Mouse (Mus musculus) embryonic fibroblast, embryonic 13.5 days (primary cell): ENCODE data around the gene Npas1. TPM values are rescaled to one million over a fixed set of nuclear protein-coding genes. Genes with fewer than 3 reads are reported as not detected.

Experiments used
- H3K27ac ChIP-seq: 2 replicates; pipeline ENCODE4 v1.5.1; 2012; ENCODE audit warnings: low read length, control low read depth, inconsistent platforms; ENCODE audit not compliant: insufficient read depth
- H3K4me1 ChIP-seq: 2 replicates; pipeline ENCODE4 v1.6.1; 2011; ENCODE audit warnings: low read length; ENCODE audit not compliant: control insufficient read depth, insufficient read depth
- H3K4me3 ChIP-seq: 2 replicates; pipeline ENCODE4 v1.5.1; 2011; ENCODE audit warnings: mild to moderate bottlenecking, control low read depth, low read length; ENCODE audit not compliant: insufficient read depth
- CTCF ChIP-seq: IDR thresholded peaks from 2 replicates; pipeline ENCODE4 v1.5.1; 2011; ENCODE audit warnings: mild to moderate bottlenecking, control low read depth, low read length, moderate library complexity, borderline replicate concordance; ENCODE audit not compliant: insufficient read depth
- POLR2A ChIP-seq: IDR thresholded peaks from 2 replicates; pipeline ENCODE4 v1.6.1; 2011; ENCODE audit warnings: low read depth, mild to moderate bottlenecking, control low read depth, low read length, moderate library complexity
- polyA plus RNA-seq: library from polyadenylated mRNA; stranded (reverse); fragments of >200 nt; gene quantifications from 2 replicates; pipeline ENCODE4 v1.2.4, GENCODE M21; 2011; ENCODE audit warnings: low read depth; ENCODE audit not compliant: missing spikeins, insufficient read length

Gene Npas1
- polyA plus RNA-seq, 1 experiment: not detected

DNA sequence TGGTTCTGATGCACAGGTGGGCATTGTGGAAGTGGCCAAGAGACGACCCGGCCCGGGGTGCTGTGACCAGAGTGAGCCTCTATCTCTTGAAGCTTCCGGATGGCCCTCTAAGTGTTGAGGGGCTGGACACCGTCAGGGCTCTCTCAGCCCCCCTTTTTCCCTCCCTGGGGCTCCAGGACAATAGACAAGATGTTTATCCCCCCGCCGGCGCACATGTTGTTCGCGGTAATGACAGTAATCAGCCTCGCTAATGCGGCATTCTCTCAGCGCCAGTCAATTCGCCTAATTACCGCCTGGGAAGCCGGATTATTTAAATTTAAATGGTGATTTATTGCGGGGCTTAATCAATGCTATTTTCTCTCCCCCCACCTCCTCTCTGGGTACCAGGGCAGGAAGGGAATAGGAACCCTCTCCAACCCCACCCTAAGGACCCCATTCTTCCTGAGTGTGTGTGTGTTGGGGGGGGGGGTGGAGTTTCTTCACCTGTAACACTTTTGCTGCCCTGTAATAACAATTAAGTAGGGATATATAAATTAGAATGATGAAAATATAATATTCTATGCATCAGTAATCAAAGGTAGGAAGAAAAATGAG, 5.3 kb downstream of the Npas1 start:
- TF ChIP-seq POLR2A: no peak
- TF ChIP-seq CTCF: no peak
- no peak overlapping the region for H3K4me3 ChIP-seq
- H3K27ac ChIP-seq: no peak overlapping the region
- H3K4me1 ChIP-seq: no peaks in the 10 kb centered on the region

DNA sequence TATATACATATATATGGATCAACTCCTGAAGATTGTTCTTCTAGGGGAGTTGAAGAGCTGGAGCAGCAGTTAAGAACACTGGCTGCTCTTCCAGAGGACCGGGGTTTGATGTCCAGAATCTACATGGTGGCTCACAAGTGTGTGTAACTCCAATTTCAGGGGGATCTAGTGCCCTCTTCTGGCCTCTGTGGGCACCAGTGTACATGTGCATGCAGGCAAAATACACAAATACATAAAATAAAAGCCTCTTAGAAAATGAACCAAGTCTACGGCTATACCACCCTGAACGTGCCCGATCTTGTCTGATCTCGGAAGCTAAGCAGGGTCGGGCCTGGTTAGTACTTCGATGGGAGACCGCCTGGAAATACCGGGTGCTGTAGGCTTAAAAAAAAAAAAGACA, 6.0 kb downstream of the Npas1 start:
- Histone ChIP-seq H3K27ac (no peak overlapping the region), H3K4me3 (no peak overlapping the region), H3K4me1 (no peaks in the 10 kb centered on the region)
- TF ChIP-seq CTCF: no peak

DNA sequence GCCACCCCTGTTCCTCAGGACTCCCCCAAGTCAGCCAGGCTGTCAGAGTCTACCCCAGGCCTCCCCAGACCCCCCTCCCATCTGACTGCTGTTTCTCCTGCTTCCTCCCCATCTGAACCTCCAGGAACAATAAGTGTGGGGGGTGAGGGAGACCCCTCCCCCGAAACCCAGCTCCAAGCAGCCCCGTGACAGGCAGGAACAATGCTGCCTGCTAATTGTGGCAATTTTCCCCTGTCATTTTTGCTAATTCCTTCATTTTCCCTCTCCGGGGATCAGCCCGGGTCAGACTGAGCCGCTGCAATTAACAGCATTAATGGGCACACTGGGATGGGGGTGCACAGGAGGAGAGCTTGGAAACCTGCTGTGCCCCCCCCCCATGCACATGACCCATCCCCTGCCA, 9.4 kb downstream of the Npas1 start:
- TF ChIP-seq POLR2A (no peak), CTCF (no peak)
- Histone ChIP-seq H3K27ac (no peak overlapping the region), H3K4me1 (no peaks in the 10 kb centered on the region), H3K4me3 (no peak overlapping the region)

DNA sequence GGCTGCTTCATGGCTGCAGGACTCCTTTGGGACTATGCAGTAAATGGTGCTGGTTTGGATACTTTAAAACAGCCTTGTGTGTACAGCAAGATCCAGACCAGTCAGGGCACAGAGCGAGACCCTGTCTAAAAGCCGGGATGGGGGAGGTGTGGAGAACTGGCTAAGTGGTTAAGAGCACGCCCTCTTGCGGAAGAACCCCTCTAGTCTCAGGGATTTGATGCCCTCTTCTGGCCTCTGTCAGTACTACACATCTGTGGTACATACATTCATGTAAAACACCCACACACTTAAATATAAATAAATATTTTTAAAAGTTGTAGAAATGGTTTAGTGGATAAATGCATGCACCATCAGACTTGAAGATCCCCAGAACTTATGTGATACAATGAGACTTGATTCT, 11.0 kb downstream of the Npas1 start:
- no peak overlapping the region for H3K27ac ChIP-seq
- TF ChIP-seq POLR2A (no peak), CTCF (no peak)
- H3K4me1 ChIP-seq: no peaks in the 10 kb centered on the region
- no peak overlapping the region for H3K4me3 ChIP-seq

DNA sequence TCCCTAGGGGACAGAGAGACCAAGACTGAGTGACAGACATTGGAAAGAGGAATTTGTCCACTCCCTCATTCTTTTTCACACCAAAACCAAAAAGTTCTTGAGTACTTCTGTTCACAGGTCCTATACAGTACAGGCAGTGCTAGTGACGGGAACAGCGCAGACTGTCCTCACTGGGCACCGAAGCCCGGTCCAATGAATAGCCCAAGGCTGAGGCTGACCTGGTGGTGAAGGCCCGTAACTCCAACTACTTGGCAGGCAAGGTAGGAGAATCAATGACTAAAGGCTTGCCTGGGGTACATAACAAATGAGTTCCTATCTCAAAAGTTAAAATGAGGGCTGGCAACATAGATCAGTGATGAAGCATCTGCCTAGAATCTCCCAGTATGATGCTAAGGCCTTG, 12.0 kb downstream of the Npas1 start:
- Histone ChIP-seq H3K27ac (no peak overlapping the region), H3K4me1 (no peaks in the 10 kb centered on the region), H3K4me3 (no peak overlapping the region)
- no peak for TF ChIP-seq POLR2A
- no peak for TF ChIP-seq CTCF

DNA sequence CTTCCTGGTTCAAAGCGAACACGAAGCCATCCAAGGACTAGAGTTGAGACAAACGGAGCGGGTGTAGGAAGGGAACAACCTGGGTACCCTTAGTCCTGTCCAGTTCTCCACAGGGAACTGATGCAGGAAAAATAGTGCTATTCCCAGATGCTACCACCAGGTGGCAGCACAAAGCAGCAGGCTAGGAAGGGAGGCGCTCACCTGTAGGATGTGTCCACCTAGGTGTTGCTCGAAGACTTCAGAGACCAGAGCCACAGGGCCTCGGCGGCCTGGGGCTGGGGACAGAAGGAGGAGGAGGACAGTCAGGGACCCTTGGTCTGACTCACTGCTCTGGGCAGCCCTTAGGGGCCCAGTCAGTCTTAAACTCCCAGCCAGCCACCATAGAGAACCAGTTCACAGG, 12.4 kb downstream of the Npas1 start:
- TF ChIP-seq POLR2A (no peak), CTCF (peak; percentile 89)
- no peak overlapping the region for H3K4me3 ChIP-seq
- H3K4me1 ChIP-seq: no peaks in the 10 kb centered on the region
- H3K27ac ChIP-seq: no peak overlapping the region

DNA sequence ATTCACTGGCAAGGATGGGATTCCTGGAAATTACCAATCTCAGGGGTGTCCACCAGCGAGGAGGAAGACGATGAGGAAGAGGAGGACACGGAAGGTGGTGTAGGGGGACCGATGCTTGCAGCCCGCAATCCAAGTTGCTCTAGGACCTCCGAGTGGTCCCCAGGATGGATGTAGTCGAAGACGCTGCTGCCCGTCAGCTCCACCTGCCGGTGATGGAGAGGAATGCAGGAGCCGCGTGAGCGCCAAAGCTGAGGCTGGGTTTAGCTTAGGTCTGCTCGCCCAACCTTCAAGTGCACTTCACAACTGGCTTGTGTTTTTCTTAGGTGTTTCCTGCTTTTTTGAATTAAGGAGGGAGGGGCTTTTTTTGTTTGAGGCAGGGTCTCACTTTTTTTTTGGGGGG, 14.3 kb downstream of the Npas1 start:
- Histone ChIP-seq H3K4me1 (no peaks in the 10 kb centered on the region), H3K27ac (no peak overlapping the region), H3K4me3 (no peak overlapping the region)
- TF ChIP-seq POLR2A (no peak), CTCF (peak; percentile 91)

DNA sequence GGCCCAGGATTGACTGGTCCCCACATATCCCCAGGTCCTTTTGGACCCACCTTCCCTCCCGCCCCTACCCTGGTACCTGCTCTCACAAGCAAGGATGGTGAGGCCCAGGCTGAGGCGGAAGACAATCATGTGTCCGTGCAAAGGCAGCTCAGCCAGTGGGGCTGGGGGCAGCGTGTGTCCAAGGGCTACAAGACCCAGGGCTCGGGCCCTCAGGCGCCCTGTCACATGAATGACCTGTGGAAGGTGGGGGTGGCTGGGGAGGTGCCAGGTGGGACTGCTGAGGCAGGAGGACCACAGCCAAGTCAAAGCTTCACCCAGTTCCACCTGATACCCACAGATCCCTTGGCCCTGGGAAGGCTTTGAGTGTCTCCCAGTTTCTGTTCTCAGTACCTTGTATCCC, 15.8 kb downstream of the Npas1 start:
- Histone ChIP-seq H3K27ac (no peak overlapping the region), H3K4me1 (no peaks in the 10 kb centered on the region), H3K4me3 (no peak overlapping the region)
- no peak for TF ChIP-seq CTCF
- no peak for TF ChIP-seq POLR2A

DNA sequence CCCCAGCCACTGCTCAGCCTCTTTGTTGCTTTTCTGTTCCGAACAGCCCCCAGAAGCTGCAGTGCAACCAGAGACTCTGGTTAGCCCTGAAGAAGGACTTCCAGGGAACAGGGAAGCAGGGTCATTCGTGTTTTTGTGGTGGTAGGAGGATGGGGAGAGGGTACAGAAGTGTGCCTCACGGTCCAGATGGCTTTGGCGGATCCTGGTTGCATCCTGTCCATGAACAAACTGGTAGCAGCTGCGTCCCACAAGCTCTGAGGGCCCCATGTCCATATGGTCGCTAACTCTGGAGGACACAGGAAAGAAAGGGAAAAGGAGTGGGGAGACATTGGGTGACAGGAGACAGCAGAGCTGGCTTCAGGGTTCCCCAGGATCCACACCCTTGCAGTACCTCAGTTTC, 16.4 kb downstream of the Npas1 start:
- no peak overlapping the region for H3K4me3 ChIP-seq
- H3K27ac ChIP-seq: no peak overlapping the region
- no peaks in the 10 kb centered on the region for H3K4me1 ChIP-seq
- no peak for TF ChIP-seq CTCF
- no peak for TF ChIP-seq POLR2A

DNA sequence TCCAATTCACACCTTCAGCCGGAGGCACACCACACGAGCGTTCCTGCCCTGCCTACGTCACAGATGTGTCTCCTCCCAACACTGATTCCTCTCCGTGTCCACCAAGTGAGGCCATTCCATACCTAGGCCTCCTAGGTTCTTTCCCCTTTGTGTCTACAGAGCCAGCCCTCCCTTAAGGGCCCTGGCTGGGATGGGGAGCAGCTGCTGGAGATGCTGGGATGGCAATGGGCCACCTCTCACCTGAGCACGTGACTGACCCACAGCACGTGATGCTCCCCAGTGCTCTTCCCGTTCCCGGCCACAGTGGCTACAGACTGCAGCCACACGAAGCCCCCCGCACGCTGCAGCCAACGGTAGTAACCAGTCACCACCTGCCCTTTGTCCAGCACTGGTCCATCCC, 17.0 kb downstream of the Npas1 start:
- TF ChIP-seq POLR2A: no peak
- no peak for TF ChIP-seq CTCF

DNA sequence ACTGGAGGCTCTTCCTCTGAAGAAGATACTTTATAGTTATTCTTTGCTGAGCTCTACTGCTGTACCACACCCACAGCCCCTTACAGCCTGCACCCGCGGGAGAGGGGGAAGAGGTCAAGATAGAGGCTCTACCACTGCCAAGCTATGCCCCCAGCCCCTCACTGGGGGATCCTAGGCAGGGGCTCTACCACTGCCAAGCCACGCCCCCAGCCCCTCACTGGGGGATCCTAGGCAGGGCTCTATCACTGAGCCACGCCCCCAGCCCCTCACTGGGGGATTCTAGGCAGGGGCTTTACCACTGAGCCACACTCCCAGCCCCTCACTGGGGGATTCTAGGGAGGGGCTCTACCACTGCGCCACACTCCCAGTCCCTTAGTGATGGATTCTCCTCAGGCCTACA, 21.2 kb downstream of the Npas1 start:
- H3K27ac ChIP-seq: no peak overlapping the region
- TF ChIP-seq CTCF (no peak), POLR2A (no peak)

More for the DNA sequence above, 17.0 kb downstream of the Npas1 start:
- Histone ChIP-seq H3K27ac (no peak overlapping the region), H3K4me3 (no peak overlapping the region), H3K4me1 (no peaks in the 10 kb centered on the region)

More for the DNA sequence above, 21.2 kb downstream of the Npas1 start:
- Histone ChIP-seq H3K4me3 (no peak overlapping the region), H3K4me1 (peaks cover 2% of the 10 kb centered on the region; the same call in 1 of the 2 replicates)
